Mouse (Mus musculus): ENCODE data around the gene Lrrc73. TPM values are rescaled to one million over a fixed set of nuclear protein-coding genes. Genes with fewer than 3 reads are reported as not detected.

Gene Lrrc73
- polyA plus RNA-seq (2012; rRNA removed), result 62.5 and 63.5 TPM in 2 replicates

DNA sequence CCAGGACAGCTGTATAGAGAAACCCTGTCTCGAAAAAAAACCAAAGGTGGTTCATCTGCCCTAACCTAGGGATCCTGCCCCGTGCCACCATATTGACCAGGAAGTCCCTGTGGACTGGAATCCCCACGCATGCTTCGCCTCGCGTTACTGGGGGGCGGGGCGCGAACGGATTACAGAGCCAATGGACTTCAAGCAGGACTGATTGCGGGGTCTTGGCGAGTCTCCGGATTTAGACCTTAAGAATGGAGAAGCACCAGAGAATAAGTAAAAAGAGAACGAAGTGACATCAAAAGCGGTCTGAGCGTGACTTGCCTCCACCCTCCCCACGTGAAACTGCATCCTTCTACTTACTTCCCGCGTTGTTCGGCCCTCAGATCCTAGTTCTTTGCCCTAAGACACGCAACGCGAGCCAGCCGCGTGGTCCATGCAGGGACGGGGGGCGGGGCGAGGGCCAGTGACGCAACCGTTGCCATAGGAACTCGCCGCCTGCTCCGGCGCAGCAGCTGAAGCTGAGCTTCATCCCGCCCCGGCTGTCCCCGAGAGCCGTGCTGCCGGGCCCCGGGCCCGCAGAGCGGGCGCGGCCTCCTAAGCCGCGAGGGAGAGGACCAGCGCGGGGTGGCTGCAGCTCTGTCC lies at the start of gene Lrrc73:
TSS of gene Lrrc73 (plus strand) at position 80 of the 633 bp plus-strand sequence.
- peak; percentile 86 to 97 for DNase-seq (ENCODE audit: extremely low spot score in 1 of 2, low spot score in 1 of 2)

GRCm38 (mm10) chr17:46206676-46207075 lies 46.7 kb upstream of the Lrrc73 start:
- no peak for DNase-seq (ENCODE audit: extremely low spot score in 1 of 2, low spot score in 1 of 2)

DNA sequence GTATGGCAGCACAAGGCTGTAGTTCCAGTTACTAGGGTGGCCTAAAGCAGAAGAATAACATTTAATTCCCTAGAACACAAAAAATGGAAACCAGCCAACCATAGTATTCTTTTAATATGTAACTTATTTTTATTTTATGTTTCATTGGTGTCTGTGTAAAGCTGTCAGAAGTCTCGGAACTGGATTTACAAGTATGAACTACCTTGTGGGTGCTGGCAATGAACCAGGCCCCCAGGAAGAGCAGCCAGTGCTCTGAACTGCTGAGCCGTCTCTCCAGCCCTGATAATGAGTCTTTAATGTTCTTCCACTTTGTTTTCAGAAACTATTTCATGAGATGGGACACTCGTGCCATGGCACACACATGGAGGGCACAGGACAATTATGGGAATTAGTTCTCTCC lies 42.8 kb upstream of the Lrrc73 start:
- DNase-seq (ENCODE audit: extremely low spot score in 1 of 2, low spot score in 1 of 2), result no peak

- no peak for DNase-seq (ENCODE audit: extremely low spot score in 1 of 2, low spot score in 1 of 2)
Observed at GRCm38 (mm10) chr17:46221601-46222000, 31.7 kb upstream of the Lrrc73 start.

- no peak for DNase-seq (ENCODE audit: extremely low spot score in 1 of 2, low spot score in 1 of 2)
Observed at GRCm38 (mm10) chr17:46227576-46227975, 25.8 kb upstream of the Lrrc73 start.

GRCm38 (mm10) chr17:46236067-46236466 lies 17.3 kb upstream of the Lrrc73 start:
- no peak for DNase-seq (ENCODE audit: extremely low spot score in 1 of 2, low spot score in 1 of 2)

- no peak for DNase-seq (ENCODE audit: extremely low spot score in 1 of 2, low spot score in 1 of 2)
Observed at GRCm38 (mm10) chr17:46237079-46237478, 16.3 kb upstream of the Lrrc73 start.

DNA sequence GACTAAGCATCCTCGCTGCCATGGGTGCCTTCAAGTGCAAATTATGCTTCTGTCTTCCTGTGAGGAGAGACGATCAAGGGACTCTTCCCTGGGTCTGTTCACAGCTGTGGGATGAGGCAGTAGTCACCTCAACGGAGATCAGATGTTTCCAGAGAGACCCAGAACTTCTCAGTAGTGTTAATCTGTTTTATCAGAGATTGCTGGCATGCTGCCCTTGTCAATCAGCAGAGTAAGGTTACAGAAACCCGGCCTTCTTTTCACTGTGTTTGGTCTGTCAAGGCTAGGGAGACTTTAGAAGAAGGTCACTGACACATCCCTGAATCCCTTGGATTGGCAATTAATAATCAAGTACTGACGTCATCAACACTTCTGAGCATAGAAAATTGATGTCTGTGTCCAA lies 15.9 kb upstream of the Lrrc73 start:
- no peak for DNase-seq (ENCODE audit: extremely low spot score in 1 of 2, low spot score in 1 of 2)

GRCm38 (mm10) chr17:46239516-46240114 lies 13.7 kb upstream of the Lrrc73 start:
- no peak for DNase-seq (ENCODE audit: extremely low spot score in 1 of 2, low spot score in 1 of 2)

DNA sequence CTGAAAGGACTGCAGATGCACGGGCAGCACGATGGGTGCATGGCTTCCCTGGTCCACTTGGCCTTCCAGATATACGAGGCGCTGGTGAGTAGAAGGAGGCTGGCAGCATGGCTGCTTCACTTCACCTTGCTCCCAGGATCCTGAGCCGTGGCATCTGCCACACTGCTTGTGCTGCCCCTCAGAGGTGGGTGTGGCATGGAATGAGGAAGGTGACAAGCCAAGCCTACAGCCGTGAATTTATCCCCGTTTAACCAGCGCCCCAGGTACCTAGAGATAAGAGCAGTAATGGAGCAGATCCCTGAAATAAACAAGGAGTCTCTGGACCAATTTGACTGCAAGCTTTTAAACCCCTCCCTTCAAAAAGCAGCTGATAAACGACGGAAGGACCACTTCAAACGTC lies 11.9 kb upstream of the Lrrc73 start:
- no peak for DNase-seq (ENCODE audit: extremely low spot score in 1 of 2, low spot score in 1 of 2)

GRCm38 (mm10) chr17:46242274-46242673 lies 11.1 kb upstream of the Lrrc73 start:
- no peak for DNase-seq (ENCODE audit: extremely low spot score in 1 of 2, low spot score in 1 of 2)

DNA sequence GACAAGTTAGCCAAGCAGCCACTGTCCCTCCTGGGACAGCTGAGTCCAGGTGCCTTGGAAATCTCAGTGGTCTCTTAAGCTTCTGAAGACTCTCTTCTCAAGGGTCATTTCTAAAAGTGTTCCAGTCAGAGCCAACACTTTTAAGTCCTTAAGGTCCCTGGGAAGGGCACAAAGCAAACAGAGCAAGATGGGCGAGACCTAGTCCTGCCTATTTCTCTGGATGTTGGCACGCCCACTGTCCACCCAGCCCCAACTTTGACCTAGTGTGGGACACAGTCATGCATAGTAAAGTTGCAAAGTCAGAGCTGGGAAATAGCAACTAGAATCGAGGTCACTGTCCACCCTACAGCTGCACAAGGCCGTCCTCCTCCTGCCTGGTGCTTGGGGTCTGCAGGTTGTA lies 10.3 kb upstream of the Lrrc73 start:
- DNase-seq (ENCODE audit: extremely low spot score in 1 of 2, low spot score in 1 of 2), result no peak

GRCm38 (mm10) chr17:46243624-46244023 lies 9.7 kb upstream of the Lrrc73 start:
- DNase-seq (ENCODE audit: extremely low spot score in 1 of 2, low spot score in 1 of 2), result no peak

- no peak for DNase-seq (ENCODE audit: extremely low spot score in 1 of 2, low spot score in 1 of 2)
Observed at GRCm38 (mm10) chr17:46244579-46244978, 8.8 kb upstream of the Lrrc73 start.

GRCm38 (mm10) chr17:46247512-46248188 lies 5.7 kb upstream of the Lrrc73 start, which contains the start of the genes Polr1c and Yipf3:
Gene Polr1c (minus strand): TSS chr17:46248054.
Gene Yipf3 (plus strand): TSS chr17:46248080.
- DNase-seq (ENCODE audit: extremely low spot score in 1 of 2, low spot score in 1 of 2), result peak; percentile 93 to 98

- DNase-seq (ENCODE audit: extremely low spot score in 1 of 2, low spot score in 1 of 2), result no peak
Observed at GRCm38 (mm10) chr17:46248189-46248522, 5.2 kb upstream of the Lrrc73 start.

DNA sequence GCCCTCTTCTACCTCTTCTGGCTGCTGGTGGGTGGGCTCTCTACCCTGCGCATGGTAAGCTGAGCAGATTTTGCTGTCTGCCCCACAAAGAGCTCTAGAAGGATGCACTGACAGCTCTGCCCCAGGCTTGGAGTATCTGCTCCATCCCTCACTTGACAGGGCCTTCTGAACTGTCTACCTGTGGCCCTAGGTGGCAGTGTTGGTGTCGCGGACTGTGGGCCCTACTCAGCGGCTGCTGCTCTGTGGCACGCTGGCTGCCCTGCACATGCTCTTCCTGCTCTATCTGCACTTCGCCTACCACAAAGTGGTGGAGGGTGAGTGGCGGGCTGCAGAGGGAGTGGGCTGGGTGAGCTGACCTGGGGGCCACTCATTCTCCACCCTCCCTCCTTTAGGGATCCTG lies 2.2 kb upstream of the Lrrc73 start:
- no peak for DNase-seq (ENCODE audit: extremely low spot score in 1 of 2, low spot score in 1 of 2)

GRCm38 (mm10) chr17:46252571-46253451 lies 520 bp upstream of the Lrrc73 start:
- DNase-seq (ENCODE audit: extremely low spot score in 1 of 2, low spot score in 1 of 2), result peak in 1 of 2 experiments; percentile 64

DNA sequence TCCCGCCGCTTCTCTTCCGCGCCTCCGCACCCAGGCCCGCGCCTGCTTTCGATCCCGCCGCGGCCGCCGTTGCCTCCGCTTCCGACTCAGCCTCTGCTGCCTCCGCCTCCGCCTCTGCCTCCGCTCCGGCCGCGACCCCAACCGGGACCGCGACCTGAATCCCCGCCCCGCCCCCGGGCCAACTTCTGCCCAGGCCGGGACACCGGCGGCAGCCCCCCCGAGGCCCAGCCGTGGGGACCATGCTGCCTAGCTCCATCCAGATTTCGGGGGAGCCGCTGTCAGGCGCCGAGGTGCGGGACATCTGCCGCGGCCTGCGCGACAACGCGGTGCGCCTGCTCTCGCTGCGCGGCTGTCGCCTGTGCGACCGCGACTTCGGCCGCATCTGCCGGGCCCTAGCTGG lies 775 bp downstream of the Lrrc73 start:
- DNase-seq (ENCODE audit: extremely low spot score in 1 of 2, low spot score in 1 of 2), result no peak

- DNase-seq (ENCODE audit: extremely low spot score in 1 of 2, low spot score in 1 of 2), result no peak
Observed at GRCm38 (mm10) chr17:46255147-46255546, 1.8 kb downstream of the Lrrc73 start.
